Mouse (Mus musculus) spleen, adult 2 months (tissue): Measurements from ENCODE around the gene Gm20388.

Source experiments
- CTCF ChIP-seq: fragments of 200-500 bp; IDR thresholded peaks from 2 replicates; pipeline ENCODE4 v1.5.1; 2011; ENCODE audit warnings: mild to moderate bottlenecking, inconsistent platforms; ENCODE audit not compliant: insufficient read depth, insufficient read length, insufficient replicate concordance; ENCODE audit errors: extremely low read depth
- POLR2A ChIP-seq: fragments of 200-500 bp; IDR thresholded peaks from 2 replicates; pipeline ENCODE4 v1.6.1; 2011; ENCODE audit warnings: low read depth, low read length, inconsistent platforms

DNA sequence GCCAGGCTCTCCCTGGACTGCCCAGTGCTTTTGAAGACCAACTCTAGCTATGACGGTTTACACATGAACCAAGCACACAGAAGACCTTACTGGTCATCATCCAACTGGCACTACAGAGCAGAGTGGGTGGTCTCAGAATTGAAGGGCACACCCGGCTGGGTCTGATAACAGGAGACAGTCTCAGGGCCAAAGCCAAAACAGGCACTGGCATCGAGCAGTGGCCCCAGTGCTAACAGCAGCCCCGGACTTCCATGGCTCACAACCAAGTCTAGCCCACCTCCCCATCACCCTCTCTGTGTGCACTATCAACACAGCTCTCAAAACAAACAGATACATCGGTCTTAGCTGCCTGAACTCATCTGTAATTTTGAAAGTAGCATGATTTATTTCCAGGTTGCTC is 1995.2 kb downstream of the Gm20388 start:
- no peak for TF ChIP-seq POLR2A
- TF ChIP-seq CTCF, result no peak
